Mouse (Mus musculus): ENCODE data around the gene Mcm2.

Gene Mcm2

GRCm38 (mm10) chr6:88898534-88899048 is at the start of gene Mcm2:
Mcm2 (minus strand) TSS chr6:88898780.
- DNase-seq = peak; percentile 96 to 97

GRCm38 (mm10) chr6:88947771-88948170 is 49.2 kb upstream of the Mcm2 start:
- DNase-seq = no peak

- no peak for DNase-seq
Measured at GRCm38 (mm10) chr6:88946442-88946841, 47.9 kb upstream of the Mcm2 start.

GRCm38 (mm10) chr6:88943666-88944065 is 45.1 kb upstream of the Mcm2 start:
- no peak for DNase-seq

- peak; percentile 84 to 91 for DNase-seq
Measured at GRCm38 (mm10) chr6:88942595-88942994, 44.0 kb upstream of the Mcm2 start.

GRCm38 (mm10) chr6:88941628-88942027 is 43.0 kb upstream of the Mcm2 start:
- peak in 1 of 2 experiments; percentile 28 for DNase-seq

GRCm38 (mm10) chr6:88940090-88940916 is 41.7 kb upstream of the Mcm2 start:
- DNase-seq = peak in 1 of 2 experiments; percentile 22

GRCm38 (mm10) chr6:88939281-88940089 is 40.9 kb upstream of the Mcm2 start:
- peak; percentile 51 to 55 for DNase-seq

GRCm38 (mm10) chr6:88938664-88939055 is 40.1 kb upstream of the Mcm2 start:
- no peak for DNase-seq

GRCm38 (mm10) chr6:88937971-88938663 is 39.5 kb upstream of the Mcm2 start:
- no peak for DNase-seq

GRCm38 (mm10) chr6:88937214-88937549 is 38.6 kb upstream of the Mcm2 start:
- DNase-seq = no peak

GRCm38 (mm10) chr6:88936342-88937213 is 38.0 kb upstream of the Mcm2 start:
- DNase-seq = peak; percentile 43 to 56

GRCm38 (mm10) chr6:88935735-88936276 is 37.2 kb upstream of the Mcm2 start:
- DNase-seq = peak; percentile 86 to 93

GRCm38 (mm10) chr6:88934816-88935215 is 36.2 kb upstream of the Mcm2 start:
- no peak for DNase-seq

- DNase-seq = peak; percentile 54 to 61
Measured at GRCm38 (mm10) chr6:88934132-88934531, 35.6 kb upstream of the Mcm2 start.

- peak in 1 of 2 experiments; percentile 12 for DNase-seq
Measured at GRCm38 (mm10) chr6:88931449-88931848, 32.9 kb upstream of the Mcm2 start.

- DNase-seq = no peak
Measured at GRCm38 (mm10) chr6:88930049-88930448, 31.5 kb upstream of the Mcm2 start.

GRCm38 (mm10) chr6:88929451-88929850 is 30.9 kb upstream of the Mcm2 start:
- no peak for DNase-seq

GRCm38 (mm10) chr6:88928576-88928975 is 30.0 kb upstream of the Mcm2 start:
- DNase-seq = peak; percentile 35 to 48

GRCm38 (mm10) chr6:88928026-88928425 is 29.4 kb upstream of the Mcm2 start:
- DNase-seq = peak; percentile 71 to 77

- peak; percentile 91 to 94 for DNase-seq
Measured at GRCm38 (mm10) chr6:88927595-88927994, 29.0 kb upstream of the Mcm2 start.

GRCm38 (mm10) chr6:88926870-88927269 is 28.3 kb upstream of the Mcm2 start:
- DNase-seq = no peak

Measured in cerebellum, postnatal 10 days (tissue).